Mouse (Mus musculus) neural tube, embryonic 12.5 days (tissue): ENCODE data around the gene Ccer2. TPM values are rescaled to one million over a fixed set of nuclear protein-coding genes. Genes with fewer than 3 reads are reported as not detected.

Experiments
- ATAC-seq: fragments of 200-750 bp; cut with Nextera tagmentation; 2 replicates; pipeline ENCODE4 v1.8.0; 2017; ENCODE audit warnings: low read depth, mild to moderate bottlenecking, moderate TSS enrichment, moderate library complexity; ENCODE audit not compliant: low FRiP score
- H3K27ac ChIP-seq: fragments of 300-500 bp; sonication (generic); 2 replicates; pipeline ENCODE4 v1.5.1; 2016
- H3K27me3 ChIP-seq: fragments of 300-500 bp; sonication (generic); replicated peaks from 2 replicates; pipeline ENCODE4 v1.6.1; 2016; ENCODE audit warnings: mild to moderate bottlenecking
- H3K36me3 ChIP-seq: fragments of 300-500 bp; sonication (generic); 2 replicates; pipeline ENCODE4 v1.6.1; 2016; ENCODE audit warnings: mild to moderate bottlenecking
- H3K4me1 ChIP-seq: fragments of 300-500 bp; sonication (generic); 2 replicates; pipeline ENCODE4 v1.6.1; 2016
- H3K4me2 ChIP-seq: fragments of 300-500 bp; sonication (generic); replicated peaks from 2 replicates; pipeline ENCODE4 v1.6.1; 2016; ENCODE audit warnings: mild to moderate bottlenecking
- H3K4me3 ChIP-seq: fragments of 300-500 bp; sonication (generic); 2 replicates; pipeline ENCODE4 v1.5.1; 2016
- H3K9ac ChIP-seq: fragments of 300-500 bp; sonication (generic); 2 replicates; pipeline ENCODE4 v1.6.1; 2016; ENCODE audit warnings: mild to moderate bottlenecking
- H3K9me3 ChIP-seq: fragments of 300-500 bp; sonication (generic); 2 replicates; pipeline ENCODE4 v1.6.1; 2016; ENCODE audit warnings: mild to moderate bottlenecking
- WGBS: fragments of 180-500 bp; shearing (Covaris S2); methylation state at CpG from one replicate; pipeline ENCODE4 v1.1.7; 2016; 5-methylcytosine and 5-hydroxymethylcytosine counted together
- polyA plus RNA-seq: library from polyadenylated mRNA; unstranded; fragments of >200 nt; fragmentation: Nextera tagmentation; extraction: Ambion mirVana; gene quantifications from 2 replicates; pipeline ENCODE4 v1.2.1, GENCODE M21; 2016

Ccer2 gene
- polyA plus RNA-seq: 9.7 and 10.4 TPM in 2 replicates

DNA sequence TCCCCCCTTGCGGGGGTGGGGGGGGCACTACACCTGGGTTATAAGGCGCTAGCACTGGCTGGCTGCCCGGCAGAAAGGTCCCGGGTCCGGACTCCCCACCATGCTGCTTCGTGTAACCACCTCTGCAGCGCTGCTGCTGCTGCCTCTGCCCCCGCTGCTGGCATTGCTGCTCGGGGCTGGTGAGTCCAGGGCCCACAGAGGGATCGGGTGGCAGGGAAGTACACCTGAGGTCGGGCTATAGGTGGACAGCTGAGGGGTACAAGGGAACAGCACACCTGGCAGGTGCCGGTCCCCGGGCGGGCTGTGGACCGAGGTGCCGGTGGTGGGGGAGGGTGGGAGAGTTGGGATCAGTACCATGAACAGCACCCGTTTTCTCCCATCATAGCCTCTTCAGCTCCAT lies at the start of gene Ccer2:
Ccer2 (plus strand) TSS at position 96 of the 400 bp plus-strand sequence.
- 0 out of 2 replicates have a peak within 1 kb of the TSS, but pooled peaks have one; percentile 22 for H3K9ac ChIP-seq
- H3K4me2 ChIP-seq: peak within 1 kb of the TSS; percentile 44
- no peak within 1 kb of the TSS for H3K27ac ChIP-seq
- H3K27me3 ChIP-seq: peaks cover 8% of the 10 kb centered on the region; the same call in 1 of the 2 replicates
- WGBS: 4% methylated on average over 17 of the region's 17 CpGs
- H3K4me1 ChIP-seq: peaks cover 7% of the 10 kb centered on the region; the same call in 1 of the 2 replicates
- ATAC-seq: 0 out of 2 replicates have a peak, but pooled peaks have one; percentile 17
- H3K36me3 ChIP-seq: peaks cover 43% of the 10 kb centered on the region
- 0 out of 2 replicates have a peak within 1 kb of the TSS, but pooled peaks have one; percentile 11 for H3K4me3 ChIP-seq
- no peaks in the 10 kb centered on the region for H3K9me3 ChIP-seq

DNA sequence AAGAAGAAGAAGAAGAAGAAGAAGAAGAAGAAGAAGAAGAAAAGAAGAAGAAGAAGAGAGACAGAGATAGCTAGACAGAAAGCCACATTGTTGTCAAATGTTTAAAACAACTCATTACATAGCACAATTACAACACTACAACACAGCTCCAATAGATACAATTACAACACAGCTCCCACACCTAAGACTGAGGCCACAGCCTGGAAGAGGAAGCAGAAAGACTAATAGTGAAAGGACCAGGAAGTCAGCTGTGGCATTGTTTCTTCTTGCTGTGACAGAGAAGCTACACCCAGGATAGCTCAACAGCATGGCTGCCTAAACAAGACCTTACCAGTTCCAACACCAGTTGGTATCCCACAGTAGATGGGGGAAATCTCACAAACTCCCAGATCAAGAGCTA lies 46.5 kb upstream of the Ccer2 start:
- Histone ChIP-seq H3K9ac (no peak overlapping the region), H3K4me3 (no peak overlapping the region), H3K4me2 (no peak overlapping the region), H3K36me3 (no peaks in the 10 kb centered on the region), H3K9me3 (no peaks in the 10 kb centered on the region), H3K4me1 (no peaks in the 10 kb centered on the region), H3K27ac (no peak overlapping the region), H3K27me3 (no peaks in the 10 kb centered on the region)
- ATAC-seq: no peak

- no peak for ATAC-seq
- H3K9me3 ChIP-seq: no peaks in the 10 kb centered on the region
- no peak overlapping the region for H3K4me3 ChIP-seq
- H3K27me3 ChIP-seq: no peaks in the 10 kb centered on the region
- H3K36me3 ChIP-seq: no peaks in the 10 kb centered on the region
- no peaks in the 10 kb centered on the region for H3K4me1 ChIP-seq
- no peak overlapping the region for H3K9ac ChIP-seq
- no peak overlapping the region for H3K27ac ChIP-seq
- H3K4me2 ChIP-seq: no peak overlapping the region
- 64% methylated on average over 3 of the region's 3 CpGs for WGBS
These were observed 45.0 kb upstream of the Ccer2 start for GRCm38 (mm10) chr7:28710962-28711361.

GRCm38 (mm10) chr7:28714667-28715066 lies 41.3 kb upstream of the Ccer2 start:
- Histone ChIP-seq H3K4me3 (no peak overlapping the region), H3K4me2 (no peak overlapping the region), H3K27me3 (no peaks in the 10 kb centered on the region), H3K36me3 (no peaks in the 10 kb centered on the region), H3K9me3 (no peaks in the 10 kb centered on the region), H3K27ac (no peak overlapping the region), H3K9ac (no peak overlapping the region), H3K4me1 (peaks cover 10% of the 10 kb centered on the region)
- no peak for ATAC-seq
- WGBS: 85% methylated on average over 5 of the region's 5 CpGs

DNA sequence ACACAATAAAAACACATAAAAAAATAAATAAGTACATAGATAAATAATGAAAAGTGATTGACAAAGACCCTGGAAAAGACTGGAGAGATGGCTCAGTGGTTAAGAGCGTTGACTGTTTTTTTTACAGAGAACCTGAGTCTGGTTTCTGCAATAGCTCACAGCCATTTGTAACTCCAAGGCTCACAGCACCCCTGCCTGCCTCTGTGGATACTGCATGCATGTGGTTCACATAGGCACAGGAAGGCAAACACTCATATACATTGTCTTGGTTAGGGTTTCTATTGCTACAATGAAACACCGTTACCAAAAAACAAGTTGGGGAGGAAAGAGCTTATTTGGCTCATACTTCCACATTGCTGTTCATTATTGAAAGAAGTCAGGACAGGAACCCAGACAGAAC lies 40.4 kb upstream of the Ccer2 start:
- peaks cover 10% of the 10 kb centered on the region for H3K4me1 ChIP-seq
- H3K4me3 ChIP-seq: no peak overlapping the region
- H3K27me3 ChIP-seq: no peaks in the 10 kb centered on the region
- no peaks in the 10 kb centered on the region for H3K36me3 ChIP-seq
- no peak for ATAC-seq
- no peaks in the 10 kb centered on the region for H3K9me3 ChIP-seq
- no peak overlapping the region for H3K27ac ChIP-seq
- no peak overlapping the region for H3K4me2 ChIP-seq
- H3K9ac ChIP-seq: no peak overlapping the region
- WGBS: 99% methylated on average over 2 of the region's 2 CpGs

DNA sequence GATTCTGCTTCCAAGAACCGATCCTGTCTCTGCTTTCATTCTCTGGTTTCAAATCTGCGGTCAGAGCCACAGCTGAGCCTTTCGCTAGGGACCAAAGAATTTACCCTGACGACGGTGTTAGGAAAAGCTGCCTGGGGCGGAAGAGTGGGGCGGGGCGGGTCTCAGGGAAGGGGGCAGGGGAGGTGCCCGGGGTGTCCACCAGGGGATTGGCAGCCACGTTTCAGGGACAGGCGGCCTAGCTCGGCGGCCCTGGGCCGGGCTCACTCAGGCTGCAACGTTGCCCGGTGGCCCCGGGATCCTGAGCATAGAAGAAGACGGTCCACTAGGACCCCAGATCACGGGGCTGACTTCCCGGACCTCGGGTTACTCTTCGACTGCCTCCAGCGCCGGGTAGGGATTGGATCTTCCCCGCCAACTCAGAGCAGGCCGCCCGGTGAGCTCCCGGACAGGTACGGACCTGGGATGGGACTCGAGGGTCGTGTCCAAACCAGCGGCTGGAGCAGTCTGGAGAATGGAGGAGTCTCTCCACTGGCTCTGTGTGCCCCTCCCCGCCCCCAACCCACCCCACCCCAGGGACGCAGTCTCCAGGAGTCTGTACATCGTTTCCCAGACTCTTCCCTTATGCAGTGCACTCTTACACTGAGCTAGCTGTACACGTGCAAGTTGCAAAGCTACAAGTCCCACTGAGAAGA lies 39.2 kb upstream of the Ccer2 start, which contains the start of gene Fbxo17:
Fbxo17 (plus strand) TSS at position 215 of the 692 bp plus-strand sequence.
- peak within 1 kb of the TSS; percentile 61 for H3K9ac ChIP-seq
- H3K27me3 ChIP-seq: no peaks in the 10 kb centered on the region
- WGBS: 2% methylated on average over 36 of the region's 36 CpGs
- peaks cover 10% of the 10 kb centered on the region for H3K4me1 ChIP-seq
- peak within 1 kb of the TSS; percentile 37 for H3K4me3 ChIP-seq
- peak within 1 kb of the TSS; percentile 74 for H3K4me2 ChIP-seq
- no peaks in the 10 kb centered on the region for H3K9me3 ChIP-seq
- H3K36me3 ChIP-seq: no peaks in the 10 kb centered on the region
- ATAC-seq: peak; percentile 86
- H3K27ac ChIP-seq: no peak within 1 kb of the TSS

- Histone ChIP-seq H3K27me3 (no peaks in the 10 kb centered on the region), H3K27ac (no peak overlapping the region), H3K4me3 (no peak overlapping the region), H3K4me1 (peaks cover 10% of the 10 kb centered on the region), H3K36me3 (no peaks in the 10 kb centered on the region), H3K9me3 (no peaks in the 10 kb centered on the region), H3K9ac (no peak overlapping the region), H3K4me2 (no peak overlapping the region)
- no peak for ATAC-seq
- WGBS: 89% methylated on average over 10 of the region's 10 CpGs
These were observed 38.2 kb upstream of the Ccer2 start for GRCm38 (mm10) chr7:28717726-28718125.

- no peaks in the 10 kb centered on the region for H3K36me3 ChIP-seq
- no peak overlapping the region for H3K9ac ChIP-seq
- H3K4me1 ChIP-seq: peaks cover 10% of the 10 kb centered on the region
- H3K4me2 ChIP-seq: no peak overlapping the region
- no peak for ATAC-seq
- no peaks in the 10 kb centered on the region for H3K9me3 ChIP-seq
- H3K27ac ChIP-seq: no peak overlapping the region
- no peak overlapping the region for H3K4me3 ChIP-seq
- no peaks in the 10 kb centered on the region for H3K27me3 ChIP-seq
- 70% methylated on average over 4 of the region's 4 CpGs for WGBS
These were observed 36.8 kb upstream of the Ccer2 start for GRCm38 (mm10) chr7:28719159-28719558.

DNA sequence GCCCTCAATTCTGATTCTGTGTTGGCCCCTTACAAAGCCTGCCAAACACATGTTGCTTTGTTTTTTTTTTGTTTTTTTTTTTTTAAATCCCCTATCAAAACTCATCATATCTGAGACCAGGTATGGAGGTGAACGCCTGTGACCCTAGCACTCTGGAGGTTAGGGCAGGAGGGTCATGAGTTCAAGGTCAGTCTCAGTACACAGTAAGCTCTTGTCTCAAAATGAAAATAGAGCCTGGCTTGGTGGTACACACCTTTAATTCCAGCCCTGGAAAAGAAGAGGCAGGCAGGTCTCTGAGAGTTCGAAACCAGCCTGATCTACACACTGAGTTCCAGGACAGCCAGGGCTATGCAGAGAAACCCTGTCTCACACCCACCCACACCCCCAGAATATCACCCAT lies 36.3 kb upstream of the Ccer2 start:
- H3K4me3 ChIP-seq: no peak overlapping the region
- no peak overlapping the region for H3K9ac ChIP-seq
- 84% methylated on average over 2 of the region's 2 CpGs for WGBS
- H3K27me3 ChIP-seq: no peaks in the 10 kb centered on the region
- peaks cover 10% of the 10 kb centered on the region for H3K4me1 ChIP-seq
- no peak overlapping the region for H3K27ac ChIP-seq
- no peaks in the 10 kb centered on the region for H3K9me3 ChIP-seq
- no peak overlapping the region for H3K4me2 ChIP-seq
- no peaks in the 10 kb centered on the region for H3K36me3 ChIP-seq
- ATAC-seq: no peak

GRCm38 (mm10) chr7:28720753-28721537 lies 35.0 kb upstream of the Ccer2 start:
- Histone ChIP-seq H3K4me3 (no peak overlapping the region), H3K4me2 (no peak overlapping the region), H3K27ac (no peak overlapping the region), H3K9ac (no peak overlapping the region), H3K27me3 (no peaks in the 10 kb centered on the region), H3K36me3 (no peaks in the 10 kb centered on the region), H3K9me3 (no peaks in the 10 kb centered on the region), H3K4me1 (peaks cover 10% of the 10 kb centered on the region)
- 72% methylated on average over 3 of the region's 3 CpGs for WGBS
- ATAC-seq: no peak

- 93% methylated on average over 7 of the region's 7 CpGs for WGBS
These were observed 33.9 kb upstream of the Ccer2 start for GRCm38 (mm10) chr7:28722079-28722478.

DNA sequence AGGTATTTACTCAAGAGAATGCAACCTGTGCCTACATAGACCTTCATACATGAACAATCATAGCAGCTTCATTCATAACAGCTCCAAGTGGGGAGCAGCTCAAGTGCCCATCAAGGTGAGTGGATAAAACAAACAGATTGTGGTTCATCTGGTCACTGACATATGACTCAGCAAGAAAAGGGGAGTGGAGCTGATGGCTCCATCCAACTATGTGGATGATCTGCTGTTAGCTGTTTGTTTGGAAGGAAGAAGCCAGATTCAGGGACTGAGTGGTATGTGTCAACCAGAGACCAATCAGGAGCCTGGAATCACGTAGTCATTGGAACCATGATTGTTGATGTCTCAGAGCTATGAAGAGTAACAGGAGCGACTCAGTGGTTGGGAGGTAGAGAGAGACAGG lies 31.4 kb upstream of the Ccer2 start:
- H3K9me3 ChIP-seq: no peaks in the 10 kb centered on the region
- 94% methylated on average over 2 of the region's 2 CpGs for WGBS
- no peak for ATAC-seq
- H3K4me3 ChIP-seq: no peak overlapping the region
- H3K9ac ChIP-seq: no peak overlapping the region
- no peaks in the 10 kb centered on the region for H3K27me3 ChIP-seq
- H3K27ac ChIP-seq: no peak overlapping the region
- H3K4me2 ChIP-seq: no peak overlapping the region
- H3K4me1 ChIP-seq: peaks cover 6% of the 10 kb centered on the region; the same call in 1 of the 2 replicates
- no peaks in the 10 kb centered on the region for H3K36me3 ChIP-seq

More at GRCm38 (mm10) chr7:28722079-28722478, 33.9 kb upstream of the Ccer2 start:
- Histone ChIP-seq H3K9me3 (no peaks in the 10 kb centered on the region), H3K27me3 (no peaks in the 10 kb centered on the region), H3K4me2 (no peak overlapping the region), H3K27ac (no peak overlapping the region), H3K4me3 (no peak overlapping the region), H3K36me3 (no peaks in the 10 kb centered on the region), H3K4me1 (no peaks in the 10 kb centered on the region; the same call in 1 of the 2 replicates), H3K9ac (no peak overlapping the region)
- no peak for ATAC-seq
